Mouse (Mus musculus): Measurements from ENCODE around the gene Tmem132d.

DNA sequence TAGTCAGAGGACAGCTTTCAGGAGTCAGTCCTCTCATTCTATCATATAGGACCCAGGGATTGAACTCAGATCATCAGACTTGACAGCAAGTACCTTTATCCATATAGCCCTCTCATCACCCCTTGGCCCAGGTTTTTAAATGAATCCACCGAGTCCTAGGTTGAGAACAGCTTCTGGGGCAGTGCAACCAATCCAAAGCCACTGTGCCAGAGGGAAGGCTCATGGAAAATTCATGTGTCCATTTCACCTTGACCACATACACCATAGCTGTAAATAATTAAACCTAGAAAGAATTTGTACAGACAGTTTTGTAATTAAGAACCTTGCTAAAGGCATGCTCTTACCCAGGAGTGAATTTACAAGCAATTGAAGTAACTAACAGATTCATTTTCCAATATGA, 580.6 kb downstream of the Tmem132d start:
- TF ChIP-seq CTCF (IDR thresholded peaks at IDR 0.05; ENCODE audit: control insufficient read depth, insufficient read depth, low read length): no peak
- no peak for TF ChIP-seq POLR2A (IDR thresholded peaks at IDR 0.05; ENCODE audit: borderline replicate concordance, control insufficient read depth, low read depth, low read length)
